Mouse (Mus musculus): ENCODE results near the gene Pdcd1. TPM values are rescaled to one million over a fixed set of nuclear protein-coding genes. Genes with fewer than 3 reads are reported as not detected.
"Not testable (repeated sequence)": the region's sequence is repeated elsewhere in the genome, so short reads cannot be mapped to it uniquely, and the experiment has no call there.

Pdcd1 gene
- polyA plus RNA-seq, 1 experiment from 2014 or later = not detected

- no peak within 1 kb of the TSS for H3K27ac ChIP-seq (replicated peaks)
- no peak for ATAC-seq (ENCODE audit: low FRiP score, low read depth)
- WGBS = 85% methylated on average over 6 of the region's 6 CpGs
These were observed 32.2 kb downstream of the Pdcd1 start, which contains the start of gene Neu4 for GRCm38 (mm10) chr1:94020151-94020550. Neu4 (plus strand) TSS chr1:94020451.

GRCm38 (mm10) chr1:94011643-94012042 lies 40.7 kb downstream of the Pdcd1 start:
- no peaks in the 10 kb centered on the region for H3K36me3 ChIP-seq
- no peak for ATAC-seq (ENCODE audit: low FRiP score, low read depth)
- no peaks in the 10 kb centered on the region for H3K9me3 ChIP-seq
- 77% methylated on average over 3 of the region's 3 CpGs for WGBS
- H3K4me1 ChIP-seq = no peaks in the 10 kb centered on the region
- no peaks in the 10 kb centered on the region for H3K27me3 ChIP-seq
- no peak overlapping the region for H3K4me3 ChIP-seq
- no peak overlapping the region for H3K4me2 ChIP-seq (replicated peaks)
- H3K27ac ChIP-seq (replicated peaks) = no peak overlapping the region
- no peak overlapping the region for H3K9ac ChIP-seq (replicated peaks)

More at GRCm38 (mm10) chr1:94020151-94020550, 32.2 kb downstream of the Pdcd1 start, which contains the start of gene Neu4:
- H3K9me3 ChIP-seq = no peaks in the 10 kb centered on the region
- no peaks in the 10 kb centered on the region for H3K4me1 ChIP-seq
- no peaks in the 10 kb centered on the region for H3K27me3 ChIP-seq
- H3K9ac ChIP-seq (replicated peaks) = no peak within 1 kb of the TSS
- no peak within 1 kb of the TSS for H3K4me3 ChIP-seq
- no peak within 1 kb of the TSS for H3K4me2 ChIP-seq (replicated peaks)
- H3K36me3 ChIP-seq = no peaks in the 10 kb centered on the region

GRCm38 (mm10) chr1:94008826-94009225 lies 43.5 kb downstream of the Pdcd1 start:
- 93% methylated on average over 16 of the region's 19 CpGs for WGBS
- H3K27me3 ChIP-seq; H3K9me3 ChIP-seq; H3K36me3 ChIP-seq; H3K4me1 ChIP-seq; ATAC-seq (ENCODE audit: low FRiP score, low read depth); H3K27ac ChIP-seq (replicated peaks); H3K9ac ChIP-seq (replicated peaks); H3K4me3 ChIP-seq; H3K4me2 ChIP-seq (replicated peaks): not testable (repeated sequence)

GRCm38 (mm10) chr1:94005954-94006506 lies 46.3 kb downstream of the Pdcd1 start:
- not testable (repeated sequence) for H3K27ac ChIP-seq (replicated peaks); H3K36me3 ChIP-seq; H3K9me3 ChIP-seq; H3K4me3 ChIP-seq; H3K27me3 ChIP-seq; H3K4me1 ChIP-seq; H3K9ac ChIP-seq (replicated peaks); H3K4me2 ChIP-seq (replicated peaks)
- 77% methylated on average over 2 of the region's 2 CpGs for WGBS
- ATAC-seq (ENCODE audit: low FRiP score, low read depth) = 0 out of 2 replicates have a peak, but pooled peaks have one; percentile 31

GRCm38 (mm10) chr1:94001023-94001422 lies 51.3 kb downstream of the Pdcd1 start:
- H3K27ac ChIP-seq (replicated peaks) = no peak overlapping the region
- 75% methylated on average over 2 of the region's 2 CpGs for WGBS
- H3K4me1 ChIP-seq = no peaks in the 10 kb centered on the region
- ATAC-seq (ENCODE audit: low FRiP score, low read depth) = no peak
- no peak overlapping the region for H3K4me2 ChIP-seq (replicated peaks)
- H3K9me3 ChIP-seq = no peaks in the 10 kb centered on the region
- no peaks in the 10 kb centered on the region for H3K36me3 ChIP-seq
- no peak overlapping the region for H3K4me3 ChIP-seq
- H3K27me3 ChIP-seq = no peaks in the 10 kb centered on the region
- H3K9ac ChIP-seq (replicated peaks) = no peak overlapping the region

- H3K36me3 ChIP-seq; H3K4me3 ChIP-seq; H3K27ac ChIP-seq (replicated peaks); H3K9me3 ChIP-seq; H3K4me2 ChIP-seq (replicated peaks); H3K4me1 ChIP-seq; H3K9ac ChIP-seq (replicated peaks); ATAC-seq (ENCODE audit: low FRiP score, low read depth); H3K27me3 ChIP-seq: not testable (repeated sequence)
- WGBS = 88% methylated on average over 3 of the region's 3 CpGs
These were observed 60.9 kb downstream of the Pdcd1 start for GRCm38 (mm10) chr1:93991491-93991890.

GRCm38 (mm10) chr1:93991068-93991467 lies 61.3 kb downstream of the Pdcd1 start:
- not testable (repeated sequence) for ATAC-seq (ENCODE audit: low FRiP score, low read depth); H3K4me1 ChIP-seq

GRCm38 (mm10) chr1:93990209-93990608 lies 62.1 kb downstream of the Pdcd1 start, which contains the start of gene Gal3st2c:
Gal3st2c (plus strand) TSS chr1:93990509.
- H3K36me3 ChIP-seq; H3K4me2 ChIP-seq (replicated peaks); H3K9ac ChIP-seq (replicated peaks); H3K9me3 ChIP-seq; H3K4me1 ChIP-seq; ATAC-seq (ENCODE audit: low FRiP score, low read depth); H3K27me3 ChIP-seq; H3K4me3 ChIP-seq; H3K27ac ChIP-seq (replicated peaks): not testable (repeated sequence)
- 85% methylated on average over 7 of the region's 8 CpGs for WGBS

More at GRCm38 (mm10) chr1:93991068-93991467, 61.3 kb downstream of the Pdcd1 start:
- H3K4me2 ChIP-seq (replicated peaks); H3K27me3 ChIP-seq; H3K9me3 ChIP-seq; H3K36me3 ChIP-seq; H3K27ac ChIP-seq (replicated peaks); H3K4me3 ChIP-seq; H3K9ac ChIP-seq (replicated peaks): not testable (repeated sequence)
- WGBS = 69% methylated on average over 2 of the region's 2 CpGs

- Histone ChIP-seq H3K27me3 (no peaks in the 10 kb centered on the region), H3K9me3 (no peaks in the 10 kb centered on the region), H3K27ac (replicated peaks) (no peak overlapping the region), H3K4me1 (no peaks in the 10 kb centered on the region), H3K4me3 (no peak overlapping the region), H3K9ac (replicated peaks) (no peak overlapping the region), H3K4me2 (replicated peaks) (no peak overlapping the region), H3K36me3 (no peaks in the 10 kb centered on the region)
- WGBS = 73% methylated on average over 3 of the region's 3 CpGs
- 0 out of 2 replicates have a peak, but pooled peaks have one; percentile 38 for ATAC-seq (ENCODE audit: low FRiP score, low read depth)
These were observed 63.6 kb downstream of the Pdcd1 start for GRCm38 (mm10) chr1:93988786-93989185.

Other genes with a start within 250 kb of the Pdcd1 start
- 17.0 and 19.2 TPM in 2 replicates for gene Ing5, start 248.6 kb downstream of the Pdcd1 start, polyA plus RNA-seq (2016; fragmentation: Nextera tagmentation; extraction: Ambion mirVana)
- gene D2hgdh, start 227.6 kb downstream of the Pdcd1 start, polyA plus RNA-seq (2016; fragmentation: Nextera tagmentation; extraction: Ambion mirVana) = 19.5 and 19.9 TPM in 2 replicates
- 0.08 TPM in 1 of 2 replicates, not detected in the other for gene Gal3st2, start 191.2 kb downstream of the Pdcd1 start, polyA plus RNA-seq (2016; fragmentation: Nextera tagmentation; extraction: Ambion mirVana)
- not detected in 2 replicates for gene Gal3st2b, start 134.2 kb downstream of the Pdcd1 start, polyA plus RNA-seq (2016; fragmentation: Nextera tagmentation; extraction: Ambion mirVana)
- not detected in 2 replicates for gene Gal3st2c, start 62.0 kb downstream of the Pdcd1 start, polyA plus RNA-seq (2016; fragmentation: Nextera tagmentation; extraction: Ambion mirVana)
- gene Neu4, start 32.1 kb downstream of the Pdcd1 start, polyA plus RNA-seq (2016; fragmentation: Nextera tagmentation; extraction: Ambion mirVana) = not detected in 2 replicates

Data from midbrain, embryonic 12.5 days (tissue).